Mouse (Mus musculus): ENCODE data around the gene Asl. TPM values are rescaled to one million over a fixed set of nuclear protein-coding genes. Genes with fewer than 3 reads are reported as not detected.

The Asl gene
- polyA plus RNA-seq (2012; rRNA removed; ENCODE audit: low replicate concordance), result 26.2 and 43.8 TPM in 2 replicates

GRCm38 (mm10) chr5:130029142-130029897 lies at the start of gene Asl, which contains the start of gene Crcp:
Asl (minus strand) TSS chr5:130029247.
Crcp (plus strand) TSS chr5:130029290.

GRCm38 (mm10) chr5:130073026-130073425 lies 44.0 kb upstream of the Asl start, which contains the start of gene Tpst1:
Tpst1 (plus strand) TSS chr5:130073326.

GRCm38 (mm10) chr5:130002301-130003146 lies 26.5 kb downstream of the Asl start, which contains the start of gene Gusb:
Gusb (minus strand) TSS chr5:130003049.

Other genes with a start within 250 kb of the Asl start
- 10.3 and 17.4 TPM in 2 replicates for gene Psph, start 241.8 kb downstream of the Asl start, polyA plus RNA-seq (2012; rRNA removed; ENCODE audit: low replicate concordance)
- 4.2 and 4.8 TPM in 2 replicates for gene Sumf2, start 182.3 kb downstream of the Asl start, polyA plus RNA-seq (2012; rRNA removed; ENCODE audit: low replicate concordance)
- 2,820 and 3,839 TPM in 2 replicates for gene Chchd2, start 141.8 kb downstream of the Asl start, polyA plus RNA-seq (2012; rRNA removed; ENCODE audit: low replicate concordance)
- 0.21 and 0.55 TPM in 2 replicates for gene Zbed5, start 133.5 kb downstream of the Asl start, polyA plus RNA-seq (2012; rRNA removed; ENCODE audit: low replicate concordance)
- gene Phkg1, start 130.7 kb downstream of the Asl start, polyA plus RNA-seq (2012; rRNA removed; ENCODE audit: low replicate concordance), result 0.06 and 0.39 TPM in 2 replicates
- gene Nupr1l, start 120.7 kb downstream of the Asl start, polyA plus RNA-seq (2012; rRNA removed; ENCODE audit: low replicate concordance), result 3.3 and 4.1 TPM in 2 replicates
- 6.6 and 11.2 TPM in 2 replicates for gene Vkorc1l1, start 87.3 kb downstream of the Asl start, polyA plus RNA-seq (2012; rRNA removed; ENCODE audit: low replicate concordance)
- 10.1 and 18.6 TPM in 2 replicates for gene Gusb, start 26.2 kb downstream of the Asl start, polyA plus RNA-seq (2012; rRNA removed; ENCODE audit: low replicate concordance)
- gene Crcp, start within 50 bp of the Asl start, polyA plus RNA-seq (2012; rRNA removed; ENCODE audit: low replicate concordance), result 3.9 and 4.3 TPM in 2 replicates
- 6.3 and 7.4 TPM in 2 replicates for gene Tpst1, start 44.1 kb upstream of the Asl start, polyA plus RNA-seq (2012; rRNA removed; ENCODE audit: low replicate concordance)
- 1.5 and 3.0 TPM in 2 replicates for gene Kctd7, start 115.6 kb upstream of the Asl start, polyA plus RNA-seq (2012; rRNA removed; ENCODE audit: low replicate concordance)
- gene Rabgef1, start 142.6 kb upstream of the Asl start, polyA plus RNA-seq (2012; rRNA removed; ENCODE audit: low replicate concordance), result 8.2 and 15.3 TPM in 2 replicates
- 24.5 and 27.0 TPM in 2 replicates for gene Tmem248, start 187.8 kb upstream of the Asl start, polyA plus RNA-seq (2012; rRNA removed; ENCODE audit: low replicate concordance)
- gene Sbds, start 226.3 kb upstream of the Asl start, polyA plus RNA-seq (2012; rRNA removed; ENCODE audit: low replicate concordance), result 19.1 and 39.9 TPM in 2 replicates
- 4.0 and 7.3 TPM in 2 replicates for gene Tyw1, start 226.4 kb upstream of the Asl start, polyA plus RNA-seq (2012; rRNA removed; ENCODE audit: low replicate concordance)

All from duodenum, adult 2 months (tissue).